Mouse (Mus musculus): ENCODE results near the gene Tnrc6c.

DNA sequence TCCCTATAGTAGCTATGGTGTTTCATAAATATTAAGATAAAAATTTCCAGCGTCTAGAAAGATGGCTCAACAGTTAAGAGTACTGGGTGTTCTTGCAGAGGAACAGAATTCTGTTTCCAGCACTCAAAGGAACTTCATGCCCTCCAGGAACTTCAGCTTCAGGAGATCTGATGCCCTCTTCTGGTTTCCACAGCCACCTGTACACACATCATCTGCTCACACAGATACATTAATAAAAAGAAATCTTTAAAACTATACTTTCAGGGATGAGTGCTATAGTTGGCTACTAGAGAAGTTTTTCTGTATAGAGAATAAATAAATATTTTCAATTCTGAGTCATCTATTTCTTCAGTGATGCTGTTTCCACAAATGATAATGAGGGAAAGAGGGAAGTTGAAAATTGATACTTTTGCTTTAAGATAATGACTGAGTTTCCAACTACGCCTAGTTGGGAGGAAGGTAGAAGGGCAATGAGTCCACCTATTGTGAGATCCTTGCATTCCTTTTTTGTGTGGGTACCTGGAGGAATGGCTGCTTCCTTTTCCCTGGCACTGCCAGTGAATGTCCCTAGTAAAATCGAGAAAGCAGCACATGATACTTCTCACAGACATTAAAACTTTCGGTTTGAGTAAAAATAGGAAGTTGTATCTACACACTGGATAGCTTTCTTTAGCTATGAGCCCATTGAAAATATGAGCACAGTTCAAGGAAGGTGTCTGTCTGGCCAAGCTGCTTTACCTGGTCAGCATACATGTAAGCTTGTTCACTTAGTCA is 9.1 kb downstream of the Tnrc6c start:
- TF ChIP-seq POLR2A (IDR thresholded peaks at IDR 0.05; ENCODE audit: low read depth, low read length) (no peak), CTCF (IDR thresholded peaks at IDR 0.05; ENCODE audit: extremely low read depth, insufficient read length, insufficient replicate concordance, low read depth, low read length) (no peak)

All from small intestine, adult 2 months (tissue).